Mouse (Mus musculus): ENCODE measurements around the gene Adgre5.

The Adgre5 gene

DNA sequence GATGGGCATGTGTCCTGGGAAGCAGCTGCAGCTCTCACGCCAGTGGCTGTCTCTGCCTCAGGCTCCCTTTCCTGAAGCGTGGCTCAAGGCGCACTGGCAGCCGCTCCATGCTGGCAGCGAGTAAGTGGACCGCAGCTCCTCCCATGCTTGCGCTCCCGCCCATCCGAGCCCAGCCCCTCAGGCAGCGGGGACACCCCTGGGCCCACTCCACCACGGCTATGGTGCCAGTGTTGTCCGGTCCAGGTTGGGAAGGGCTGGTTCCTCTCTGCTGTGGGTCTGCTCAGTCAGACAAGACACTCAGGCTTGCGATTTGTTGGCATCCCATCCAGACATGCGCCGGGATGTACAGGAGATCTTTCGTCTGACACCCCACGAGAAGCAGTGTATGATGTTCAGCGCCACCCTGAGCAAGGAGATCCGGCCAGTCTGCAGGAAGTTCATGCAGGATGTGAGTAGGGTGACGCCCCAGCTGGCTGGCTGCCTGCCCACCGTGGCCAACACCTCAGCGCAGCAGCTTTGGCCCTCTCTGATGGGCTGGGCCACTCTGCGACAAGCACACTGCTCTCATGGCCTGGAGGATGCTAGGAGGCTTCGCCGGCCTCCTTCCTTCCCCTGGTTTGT lies 19.6 kb downstream of the Adgre5 start:
- DNase-seq: no peak

GRCm38 (mm10) chr8:83719693-83720092 lies 21.4 kb downstream of the Adgre5 start:
- no peak for DNase-seq

- no peak for DNase-seq
Observed at GRCm38 (mm10) chr8:83719048-83719447, 22.1 kb downstream of the Adgre5 start.

- no peak for DNase-seq
Observed at GRCm38 (mm10) chr8:83716563-83716962, 24.6 kb downstream of the Adgre5 start.

- no peak for DNase-seq
Observed at GRCm38 (mm10) chr8:83715771-83716170, 25.4 kb downstream of the Adgre5 start.

- DNase-seq: peak; percentile 92 to 98
Observed at GRCm38 (mm10) chr8:83715031-83715690, 26.0 kb downstream of the Adgre5 start, which contains the start of gene Ddx39. Gene Ddx39 (plus strand): TSS chr8:83715177.

DNA sequence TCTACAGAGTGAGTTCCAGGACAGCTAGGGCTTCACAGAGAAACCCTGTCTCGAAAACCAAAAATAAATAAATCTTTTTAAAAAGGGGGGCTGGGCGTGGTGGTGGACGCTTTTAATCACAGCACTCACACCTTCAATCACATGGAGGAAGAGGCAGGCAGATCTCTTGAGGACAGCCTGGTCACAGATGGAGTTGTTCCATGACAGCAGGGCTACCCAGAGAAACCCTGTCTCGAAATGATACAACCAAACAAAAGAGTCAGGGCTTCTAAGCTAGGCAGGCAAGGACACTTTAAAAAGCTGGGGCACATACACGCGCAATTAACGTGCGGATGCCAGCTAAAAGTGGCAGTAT lies 26.5 kb downstream of the Adgre5 start:
- DNase-seq: no peak

DNA sequence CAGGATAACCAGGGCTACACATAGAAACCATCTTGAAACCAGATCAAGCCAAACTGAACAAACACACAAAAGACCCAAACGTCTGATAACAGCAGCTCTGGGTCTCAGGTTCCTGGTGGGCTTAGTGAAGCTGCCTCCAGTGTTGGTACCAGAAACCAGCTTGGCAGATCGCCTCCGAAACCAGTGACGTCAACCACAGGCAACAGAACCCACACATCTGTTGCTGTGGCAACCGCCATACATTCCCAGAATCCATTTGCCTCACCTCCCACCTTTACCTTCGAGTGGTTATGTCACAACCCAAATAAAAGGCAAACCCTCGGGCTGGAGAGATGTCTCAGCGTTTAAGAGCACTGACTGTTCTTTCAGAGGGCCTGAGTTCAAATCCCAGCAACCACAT lies 33.6 kb downstream of the Adgre5 start:
- DNase-seq: no peak

- DNase-seq: no peak
Observed at GRCm38 (mm10) chr8:83706411-83706810, 34.7 kb downstream of the Adgre5 start.

DNA sequence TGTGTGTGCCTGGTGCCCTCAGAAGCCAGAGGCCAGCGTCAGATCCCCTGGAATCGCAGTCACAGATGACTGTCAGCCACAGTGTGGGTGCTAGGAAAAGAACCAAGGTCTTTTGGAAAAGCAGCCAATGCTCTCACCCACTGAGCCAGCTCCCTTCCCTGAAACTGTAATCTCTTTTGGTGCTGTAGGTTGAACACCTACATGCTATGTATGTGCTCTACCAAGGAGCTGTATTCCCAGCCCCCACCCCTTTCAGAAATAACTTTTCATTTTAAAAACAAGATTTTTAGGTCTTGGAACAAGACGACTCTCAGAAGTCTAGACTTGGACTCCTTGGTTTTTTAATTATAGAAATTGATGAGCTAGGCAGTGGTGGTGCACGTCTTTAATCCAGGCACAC lies 37.7 kb downstream of the Adgre5 start:
- DNase-seq: no peak

GRCm38 (mm10) chr8:83700423-83701085 lies 40.6 kb downstream of the Adgre5 start:
- DNase-seq: no peak

- DNase-seq: no peak
Observed at GRCm38 (mm10) chr8:83699566-83699965, 41.6 kb downstream of the Adgre5 start.

DNA sequence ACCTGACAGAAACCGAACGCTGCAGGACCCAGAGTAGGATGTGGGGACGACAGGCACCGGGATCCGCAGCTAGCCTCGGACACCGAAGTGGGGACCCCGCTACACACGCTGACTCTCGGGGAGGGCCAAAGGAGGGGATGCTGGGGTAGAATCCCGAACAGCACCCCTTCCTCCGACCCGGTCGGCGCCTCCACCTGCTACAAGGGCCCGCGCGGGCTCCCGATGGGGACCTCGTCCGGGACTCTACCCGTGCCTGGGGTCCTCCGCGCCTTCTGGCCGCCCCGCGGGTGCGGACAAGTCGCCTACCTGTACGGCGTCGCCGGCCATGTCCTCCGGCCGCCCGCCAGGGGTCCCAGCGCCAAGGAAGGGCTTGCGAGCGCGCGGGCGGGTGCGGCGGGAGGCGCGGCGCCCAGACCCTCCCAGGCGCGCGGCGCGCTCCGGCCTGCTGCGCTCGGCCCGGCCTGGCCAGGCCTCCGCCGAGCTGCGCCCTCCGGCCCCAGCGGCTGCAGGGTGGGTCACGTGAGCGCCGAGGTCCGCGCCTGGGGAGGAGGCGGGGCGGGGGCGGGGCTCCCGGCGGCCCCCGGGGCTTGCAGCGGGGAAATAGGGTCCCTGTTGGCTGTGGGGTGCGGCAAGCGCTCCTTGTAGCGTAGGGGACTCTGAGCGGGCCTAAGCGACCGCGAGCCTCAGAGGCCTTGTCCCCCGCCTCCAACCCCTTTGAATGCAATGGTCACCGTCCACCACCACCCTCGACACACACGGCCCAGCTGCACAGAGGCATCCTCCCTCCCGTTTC lies 42.3 kb downstream of the Adgre5 start, which contains the start of gene Pkn1:
Gene Pkn1, minus strand, starts transcription at position 519 of the 793 bp plus-strand sequence.
- DNase-seq: peak; percentile 66

DNA sequence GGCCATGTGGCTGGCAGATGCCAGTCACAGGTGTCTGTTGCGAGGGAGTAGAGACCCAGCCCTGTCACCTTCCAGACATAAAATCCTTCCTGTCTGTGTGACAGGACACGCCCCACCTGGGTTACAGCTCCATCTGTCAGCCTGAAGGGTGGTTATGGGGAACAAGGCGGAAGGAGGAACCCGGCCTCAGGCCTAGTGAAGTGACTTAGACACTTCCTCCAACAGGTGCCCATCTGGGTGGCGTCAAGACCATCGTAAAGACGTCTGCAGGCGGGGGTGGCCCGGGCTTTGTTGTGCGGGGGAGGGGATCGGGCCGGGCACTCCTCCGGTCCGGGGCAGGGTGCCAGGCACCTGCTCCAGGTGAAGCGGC lies 42.9 kb downstream of the Adgre5 start:
- DNase-seq: peak; percentile 70 to 85

DNA sequence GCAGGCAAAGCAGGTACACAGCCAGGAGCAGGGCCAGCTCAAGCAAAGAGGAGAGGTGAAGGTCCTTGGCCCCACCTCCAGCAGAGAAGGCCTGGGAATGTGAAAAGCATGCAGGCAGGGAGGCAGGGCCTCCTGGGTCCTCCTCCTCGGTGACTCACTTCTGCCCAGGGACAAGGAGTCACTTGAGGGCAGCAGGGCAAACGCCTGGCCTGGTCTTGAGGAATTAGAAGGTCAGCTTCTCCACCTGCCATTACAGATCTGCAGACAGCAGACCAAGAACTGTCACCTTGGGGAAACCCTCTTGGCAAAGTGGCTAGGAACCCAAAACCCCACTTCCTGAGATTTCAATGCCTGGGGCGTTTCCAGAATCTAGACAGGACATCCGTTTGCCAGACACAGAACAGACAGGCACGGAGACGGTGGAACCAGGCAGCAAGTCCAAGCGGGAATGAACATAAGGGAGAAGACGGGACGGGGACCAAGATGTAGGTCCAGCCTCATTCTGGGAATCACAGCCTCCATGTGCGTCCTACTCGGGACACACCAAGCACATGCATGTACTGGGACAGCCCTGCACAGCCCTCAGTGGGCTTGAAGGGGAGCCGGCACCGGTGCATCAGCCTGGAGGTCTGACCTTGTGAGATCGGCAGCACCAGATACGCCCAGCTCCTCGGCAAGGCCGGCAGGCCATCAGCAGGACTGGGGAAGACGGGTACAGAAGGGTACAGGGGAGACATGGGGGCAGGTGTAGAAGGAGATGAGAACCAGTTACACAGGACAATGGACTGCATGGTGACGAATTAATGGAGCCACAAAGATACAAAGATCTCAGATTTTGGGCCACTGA lies 43.5 kb downstream of the Adgre5 start:
- DNase-seq: peak in 1 of 2 experiments; percentile 40

DNA sequence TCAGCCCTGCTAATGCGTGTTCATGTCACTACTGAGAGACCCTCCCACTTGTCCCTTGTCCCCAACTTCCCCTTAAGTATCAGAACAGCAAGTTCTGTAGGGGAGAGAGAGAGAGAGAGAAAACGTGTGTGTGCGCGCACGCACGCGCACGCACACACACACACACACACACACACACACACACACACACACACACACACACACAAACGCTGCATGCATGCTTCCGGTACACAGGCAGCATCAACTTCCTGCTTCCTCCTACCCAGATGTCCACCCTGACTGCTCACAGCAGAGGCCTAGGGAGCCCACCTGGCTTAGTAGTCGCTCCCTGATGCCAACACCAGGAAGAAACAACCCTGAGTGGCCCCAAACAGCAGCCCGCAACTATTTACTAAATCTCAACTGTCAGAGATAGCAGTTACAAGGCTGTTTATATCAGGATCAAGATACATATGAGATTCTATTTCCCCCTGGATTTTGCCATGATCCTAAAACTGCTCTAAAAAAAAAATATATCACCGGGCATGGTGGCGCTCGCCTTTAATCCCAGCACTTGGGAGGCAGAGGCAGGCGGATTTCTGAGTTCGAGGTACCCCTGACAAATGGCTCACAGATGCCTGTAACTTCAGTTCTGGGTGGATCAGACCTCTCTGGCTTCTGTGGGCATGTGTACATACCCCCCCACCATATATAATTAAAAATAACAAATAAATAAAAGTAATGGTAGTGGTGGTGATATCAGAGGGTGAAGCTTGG lies 45.6 kb downstream of the Adgre5 start:
- DNase-seq: peak in 1 of 2 experiments; percentile 57

DNA sequence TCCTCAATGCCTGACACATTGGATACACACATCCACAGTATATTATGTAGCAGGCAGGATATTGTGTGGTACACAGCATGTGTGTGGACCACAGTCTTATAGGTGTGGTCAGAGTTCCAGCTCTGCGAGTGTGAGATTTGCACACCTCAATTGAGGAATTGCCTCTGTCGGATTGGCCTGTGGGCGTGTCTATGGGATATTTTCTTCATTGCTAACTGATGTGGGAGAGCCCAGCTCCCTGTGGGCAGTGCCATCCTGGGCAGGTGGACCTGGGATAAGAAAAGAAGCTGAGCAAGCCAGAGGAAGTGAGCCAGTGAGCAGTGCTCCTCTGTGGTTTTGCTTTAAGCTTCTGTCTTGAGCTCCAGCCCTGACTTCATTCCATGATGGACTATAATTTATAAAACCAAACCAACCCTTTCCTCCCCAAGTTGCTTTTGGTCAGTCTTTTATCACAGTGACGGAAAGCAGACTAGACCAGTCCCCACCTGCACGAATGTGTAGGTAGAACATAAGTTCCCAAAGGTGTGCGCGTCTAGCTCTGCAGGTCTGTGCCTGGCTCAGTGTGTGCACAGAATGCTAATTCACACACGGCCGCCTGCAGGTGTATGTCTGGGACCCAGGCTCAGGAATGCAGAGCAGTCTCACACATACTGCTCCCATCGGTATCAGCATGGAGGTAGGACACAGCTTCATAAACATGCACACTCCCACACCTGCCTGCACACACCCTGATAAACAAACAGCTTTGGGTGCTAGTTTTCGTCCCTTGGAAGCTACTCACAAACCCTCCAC lies 46.6 kb downstream of the Adgre5 start:
- no peak for DNase-seq

DNA sequence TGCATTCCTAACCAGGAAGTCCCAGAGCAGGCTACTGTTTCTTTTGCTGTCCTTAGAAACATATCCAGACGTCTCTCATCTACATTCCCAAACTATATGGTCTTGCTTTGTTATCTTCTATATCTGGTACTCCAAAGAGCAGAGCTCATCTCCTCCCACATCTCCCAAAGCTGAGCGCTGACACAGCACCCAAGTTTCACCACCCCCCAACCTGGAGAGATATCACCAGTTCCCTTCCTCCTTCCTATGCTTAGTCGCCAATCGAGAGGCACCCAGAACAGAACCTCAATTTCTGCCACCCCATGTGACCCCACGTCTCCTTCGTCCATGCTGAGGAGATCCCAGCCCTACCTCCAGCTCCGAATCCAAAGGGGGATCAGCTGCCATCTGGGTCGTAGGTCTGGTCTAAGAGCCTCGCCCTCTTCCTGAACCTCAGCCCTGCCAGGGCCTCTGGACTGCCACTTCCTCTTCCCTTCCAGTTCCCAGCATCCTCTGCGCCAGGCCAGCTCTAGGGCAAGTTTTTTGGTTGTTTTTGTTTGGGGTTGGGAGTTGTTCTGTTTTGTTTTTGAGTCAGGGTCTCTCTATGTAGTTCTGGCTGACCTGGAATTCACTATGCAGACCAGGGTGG lies 47.4 kb downstream of the Adgre5 start:
- no peak for DNase-seq

DNA sequence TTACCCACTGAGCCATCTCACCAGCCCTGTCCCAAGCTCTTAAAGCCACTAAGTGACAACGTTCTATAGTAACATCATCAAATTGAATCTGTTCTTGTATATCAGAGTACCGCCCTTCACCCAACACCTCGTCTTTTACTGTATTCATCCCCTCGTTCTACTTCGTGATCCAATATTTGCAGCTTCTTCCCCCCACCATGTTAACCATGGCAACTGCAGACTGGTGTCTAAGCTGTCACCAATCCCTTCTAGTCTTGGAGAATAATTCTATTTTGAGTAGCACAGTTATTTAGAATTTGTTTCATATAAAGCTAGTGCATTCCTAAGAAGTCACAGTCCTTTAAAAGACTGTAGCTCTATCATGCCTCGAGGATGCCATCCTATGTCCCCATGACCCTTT lies 51.9 kb downstream of the Adgre5 start:
- DNase-seq: no peak

DNA sequence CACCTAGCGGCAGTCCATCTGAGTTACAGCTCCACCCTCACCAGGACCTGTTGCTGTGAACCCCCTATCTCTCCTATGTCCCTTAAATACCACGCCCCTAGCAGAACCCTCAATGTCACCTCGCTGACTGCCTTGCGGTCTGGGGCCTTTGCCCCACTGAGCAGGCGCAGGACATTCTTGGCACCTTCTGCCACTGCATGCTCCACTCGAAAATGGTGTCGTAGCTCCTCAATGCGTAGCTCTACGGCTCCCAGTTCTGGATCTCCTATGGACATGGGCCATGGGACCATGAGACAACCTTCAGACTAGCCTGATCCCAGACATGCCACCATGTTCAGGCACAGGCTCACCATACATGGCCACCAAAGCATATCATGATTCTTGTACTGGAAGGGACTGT lies 56.6 kb downstream of the Adgre5 start:
- no peak for DNase-seq

Measured in thymus, adult 18-20 months (tissue).